Comparison of ENCODE assay signal across 7 mouse cellular contexts in the genomic region with DNA sequence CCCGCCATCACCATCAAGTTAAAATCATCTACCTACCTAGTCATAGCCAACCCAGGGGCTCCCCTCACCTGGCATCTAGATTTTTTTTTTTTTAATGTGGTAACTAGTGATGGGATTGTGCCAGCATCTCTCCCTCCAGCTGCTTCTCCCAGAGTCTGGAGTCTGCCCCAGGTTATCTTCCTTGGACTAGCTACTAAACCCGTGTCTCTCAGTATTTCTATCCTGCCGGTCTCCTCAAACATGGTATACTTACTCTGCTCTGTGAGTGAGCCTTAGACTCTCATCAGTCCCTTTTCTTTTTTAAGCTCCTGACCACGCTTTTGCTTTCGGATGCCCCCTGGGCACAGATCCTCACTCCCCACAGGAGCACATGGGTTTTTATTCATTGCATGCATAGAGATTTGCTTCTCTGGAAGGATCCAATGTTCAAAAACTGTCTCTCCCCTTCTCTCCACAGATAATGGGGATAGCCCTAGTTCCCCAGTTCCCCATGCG. TPM values are rescaled to one million over a fixed set of nuclear protein-coding genes. Genes with fewer than 3 reads are reported as not detected.
DNase-seq lines count a peak whose midpoint lies in the region; ATAC-seq and TF ChIP-seq lines count a peak whose summit lies in the region.

No protein-coding gene starts in this region.

- no peaks in the 10 kb centered on the region for H3K36me3 ChIP-seq in megakaryocyte, embryonic 14.5 days (replicated peaks; ENCODE audit: low read length)
- H3K36me3 ChIP-seq in forebrain, embryonic 11.5 days (ENCODE audit: control insufficient read depth, insufficient read depth, low read length) = no peaks in the 10 kb centered on the region
- H3K36me3 ChIP-seq in limb, embryonic 12.5 days = no peaks in the 10 kb centered on the region
- H3K36me3 ChIP-seq in small intestine, adult 2 months (ENCODE audit: control insufficient read depth, insufficient read depth, low read length) = no peaks in the 10 kb centered on the region

- DNase-seq in forebrain, embryonic 11.5 days (ENCODE audit: low spot score) = no peak
- DNase-seq in gastrocnemius, adult 18-20 months (ENCODE audit: low spot score) = no peak
- DNase-seq in gastrocnemius, postnatal 4 days (ENCODE audit: low spot score in 2 of 2) = no peak

- H3K9ac ChIP-seq in forebrain, embryonic 11.5 days (ENCODE audit: low read length) = peak overlapping the region; percentile 86
- peak overlapping the region; percentile 74; the same call in 1 of the 2 replicates for H3K9ac ChIP-seq in limb, embryonic 12.5 days (replicated peaks)

- no peaks in the 10 kb centered on the region for H3K9me3 ChIP-seq in megakaryocyte, embryonic 14.5 days
- H3K9me3 ChIP-seq in forebrain, embryonic 11.5 days (ENCODE audit: control insufficient read depth, low read length) = no peaks in the 10 kb centered on the region
- no peaks in the 10 kb centered on the region for H3K9me3 ChIP-seq in limb, embryonic 12.5 days

- H3K4me2 ChIP-seq in forebrain, embryonic 11.5 days (ENCODE audit: low read depth, low read length, severe bottlenecking) = peak overlapping the region; percentile 100
- H3K4me2 ChIP-seq in limb, embryonic 12.5 days = peak overlapping the region; percentile 96

- 8% methylated on average over 6 of the region's 6 CpGs for WGBS in forebrain, embryonic 11.5 days
- 20% methylated on average over 6 of the region's 6 CpGs for WGBS in limb, embryonic 12.5 days
- 48% methylated on average over 6 of the region's 6 CpGs for WGBS in small intestine, adult 2 months

- peak overlapping the region; percentile 99 for H3K27ac ChIP-seq in forebrain, embryonic 11.5 days (ENCODE audit: low read depth, low read length)
- peak overlapping the region; percentile 99 for H3K27ac ChIP-seq in limb, embryonic 12.5 days
- 0 out of 2 replicates have a peak overlapping the region, but pooled peaks have one; percentile 66 for H3K27ac ChIP-seq in small intestine, adult 2 months (ENCODE audit: insufficient read depth, low read depth, low read length)

- H3K27me3 ChIP-seq in megakaryocyte, embryonic 14.5 days (replicated peaks) = peaks cover 8% of the 10 kb centered on the region
- peaks cover 5% of the 10 kb centered on the region; the same call in 1 of the 2 replicates for H3K27me3 ChIP-seq in forebrain, embryonic 11.5 days (ENCODE audit: control insufficient read depth, insufficient read depth, low read length)
- H3K27me3 ChIP-seq in limb, embryonic 12.5 days = no peaks in the 10 kb centered on the region
- H3K27me3 ChIP-seq in small intestine, adult 2 months (ENCODE audit: control insufficient read depth, insufficient read depth, low read length) = no peaks in the 10 kb centered on the region

- TF ChIP-seq POLR2A in small intestine, adult 2 months (IDR thresholded peaks at IDR 0.05; ENCODE audit: low read depth, low read length) = no peak

- no peak for TF ChIP-seq CTCF in small intestine, adult 2 months (IDR thresholded peaks at IDR 0.05; ENCODE audit: extremely low read depth, insufficient read length, insufficient replicate concordance, low read depth, low read length)

- no peak for ATAC-seq in megakaryocyte, adult 5-6 weeks (ENCODE audit: poor library complexity, severe bottlenecking)
- ATAC-seq in forebrain, embryonic 11.5 days (replicated peaks; ENCODE audit: low FRiP score) = no peak
- no peak for ATAC-seq in limb, embryonic 12.5 days (ENCODE audit: insufficient number of reproducible peaks, insufficient read depth, low FRiP score, low TSS enrichment, low read depth)

- H3K4me1 ChIP-seq in megakaryocyte, embryonic 14.5 days = peaks cover 76% of the 10 kb centered on the region
- H3K4me1 ChIP-seq in forebrain, embryonic 11.5 days (replicated peaks; ENCODE audit: control insufficient read depth, insufficient read depth, low read length) = peaks cover 29% of the 10 kb centered on the region
- peaks cover 75% of the 10 kb centered on the region for H3K4me1 ChIP-seq in limb, embryonic 12.5 days (replicated peaks)
- H3K4me1 ChIP-seq in small intestine, adult 2 months (ENCODE audit: control insufficient read depth, insufficient read depth, insufficient read length, low read length) = peaks cover 12% of the 10 kb centered on the region

- peak overlapping the region; percentile 94 for H3K4me3 ChIP-seq in megakaryocyte, embryonic 14.5 days (replicated peaks)
- H3K4me3 ChIP-seq in forebrain, embryonic 11.5 days (ENCODE audit: low read depth, low read length) = peak overlapping the region; percentile 51
- H3K4me3 ChIP-seq in limb, embryonic 12.5 days (replicated peaks) = peak overlapping the region; percentile 51
- H3K4me3 ChIP-seq in small intestine, adult 2 months (ENCODE audit: low read depth, low read length) = peak overlapping the region; percentile 69; the same call in 1 of the 2 replicates

RNA-seq across cellular contexts. Expression of a gene that starts 35.9 kb away (rescaled TPM):
- 1.4 and 2.2 TPM in 2 replicates for polyA plus RNA-seq in megakaryocyte, embryonic 14.5 days (2012; ENCODE audit: insufficient read depth, low replicate concordance)
- 10.6 and 11.9 TPM in 2 replicates for total RNA-seq in megakaryocyte, adult 5-6 weeks (2015)
- 9.6 and 10.9 TPM in 2 replicates for total RNA-seq in megakaryocyte, adult 5-6 weeks (2017)
- polyA plus RNA-seq in forebrain, embryonic 11.5 days (2014; fragmentation: Nextera tagmentation; extraction: Ambion mirVana) = 1.6 and 1.8 TPM in 2 replicates
- 4.6 and 6.8 TPM in 2 replicates for polyA plus RNA-seq in limb, embryonic 12.5 days (2016; fragmentation: Nextera tagmentation; extraction: Ambion mirVana)
- polyA plus RNA-seq in small intestine, adult 2 months (2012; rRNA removed) = 24.9 and 32.1 TPM in 2 replicates
- 10 to 100 TPM in 1 of 2 experiments, 1 to 10 TPM in 1; 9.9 to 13.2 TPM for total RNA-seq in gastrocnemius, adult 18-20 months (2021)
- 10 to 100 TPM; 12.3 to 15.8 TPM for total RNA-seq in gastrocnemius, postnatal 4 days (2021)
